Mouse (Mus musculus): ENCODE data around the gene Higd1b.

GRCm38 (mm10) chr11:102864272-102864671 lies 28.6 kb downstream of the Higd1b start:
- no peak for TF ChIP-seq CTCF (IDR thresholded peaks at IDR 0.05; ENCODE audit: control insufficient read depth, insufficient read depth, insufficient replicate concordance, low read depth, low read length)
- no peak for TF ChIP-seq POLR2A (IDR thresholded peaks at IDR 0.05; ENCODE audit: control insufficient read depth, low read depth, low read length)

All from testis, adult 2 months (tissue).